Mouse (Mus musculus) forelimb bud, embryonic 11.5 days (tissue): Measurements from ENCODE around the gene Gm19935.

Experiments
- DNase-seq: peaks from one replicate; pipeline ENCODE4 v3.0.0-alpha.2; 2012; ENCODE audit warnings: low read depth, low spot score

Gm19935 gene

GRCm38 (mm10) chr8:90817293-90817692 is at the start of gene Gm19935:
Gm19935 (minus strand) TSS chr8:90817393.
- no peak for DNase-seq

GRCm38 (mm10) chr8:90862038-90862437 is 44.8 kb upstream of the Gm19935 start:
- DNase-seq, result peak; percentile 95

DNA sequence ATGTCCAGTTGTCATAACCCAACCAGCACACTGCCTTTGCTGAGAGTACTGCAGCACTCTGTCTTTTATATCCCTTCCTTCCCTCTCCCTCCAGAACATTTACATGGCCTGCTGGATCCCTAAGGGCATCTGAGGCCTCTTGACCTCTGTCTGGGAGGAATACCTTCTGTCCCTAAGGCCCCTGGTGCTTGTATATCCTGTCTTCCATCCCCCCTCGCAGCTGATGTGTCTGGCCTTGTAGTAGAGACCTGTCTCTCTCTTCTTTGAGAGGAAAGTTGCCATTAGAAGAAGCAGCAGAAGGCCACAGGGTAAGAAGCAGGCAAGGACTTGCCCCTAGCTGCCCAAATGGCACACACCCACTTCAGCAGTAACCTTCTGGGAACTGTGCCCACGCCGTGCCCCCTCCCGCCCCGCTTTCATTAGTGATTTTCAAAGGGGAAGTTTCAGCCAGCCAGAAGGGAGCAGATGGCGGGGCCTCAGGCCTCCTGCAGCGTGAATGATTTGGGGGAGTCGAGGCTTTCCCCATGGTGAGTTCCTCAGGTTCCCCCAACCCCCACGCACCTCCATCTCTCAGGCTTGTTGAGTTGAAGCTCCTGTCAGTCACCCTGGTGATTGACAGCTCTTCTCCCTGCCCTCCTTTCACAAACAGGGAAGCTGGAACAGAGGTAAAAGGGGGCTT is 44.2 kb upstream of the Gm19935 start:
- no peak for DNase-seq

GRCm38 (mm10) chr8:90858071-90858470 is 40.9 kb upstream of the Gm19935 start:
- no peak for DNase-seq

DNA sequence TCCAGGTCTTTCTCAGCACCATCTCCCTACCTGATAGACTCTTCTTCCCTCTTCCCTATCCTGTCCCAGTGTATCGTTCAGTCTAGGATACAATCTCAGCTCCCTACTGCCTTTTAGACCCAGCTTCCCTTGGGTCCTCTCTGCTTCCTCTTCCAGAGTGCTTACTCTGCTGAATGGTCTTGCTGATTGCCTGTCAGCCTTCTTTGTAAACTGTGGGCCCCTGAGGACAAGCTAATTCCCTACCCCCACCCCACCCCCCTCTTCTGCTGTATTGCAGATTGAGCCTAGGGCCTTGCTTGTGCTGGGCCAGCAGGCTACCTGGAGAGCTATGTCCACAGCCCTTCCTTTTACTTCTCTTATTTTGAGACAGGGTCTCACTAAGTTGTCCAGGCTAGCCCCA is 39.8 kb upstream of the Gm19935 start:
- DNase-seq, result no peak

GRCm38 (mm10) chr8:90856171-90856570 is 39.0 kb upstream of the Gm19935 start:
- DNase-seq, result no peak

DNA sequence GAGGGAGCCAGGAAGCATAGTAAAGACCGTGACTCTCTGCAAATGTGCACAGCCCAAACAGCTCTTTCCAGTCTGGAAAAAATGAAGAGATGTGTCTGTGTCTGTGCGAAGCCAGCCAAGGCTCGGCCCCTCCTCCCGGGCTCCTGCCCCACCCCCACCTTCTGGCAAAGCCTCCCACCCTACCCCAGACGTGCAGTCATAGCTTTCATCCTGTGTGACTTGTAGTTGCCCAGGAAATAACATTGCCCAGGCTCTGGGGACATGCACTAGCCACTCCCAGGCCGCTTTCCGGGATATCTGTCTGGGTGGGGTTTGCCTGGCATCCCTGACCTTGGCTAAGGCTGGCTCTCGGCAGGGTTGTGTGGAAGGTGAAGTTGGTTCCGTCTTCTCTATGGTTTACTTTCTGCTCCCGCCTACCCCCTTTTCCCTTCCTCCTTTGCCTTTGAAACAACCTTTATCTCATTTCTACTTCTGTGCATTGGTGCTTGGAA is 37.5 kb upstream of the Gm19935 start:
- DNase-seq, result no peak

DNA sequence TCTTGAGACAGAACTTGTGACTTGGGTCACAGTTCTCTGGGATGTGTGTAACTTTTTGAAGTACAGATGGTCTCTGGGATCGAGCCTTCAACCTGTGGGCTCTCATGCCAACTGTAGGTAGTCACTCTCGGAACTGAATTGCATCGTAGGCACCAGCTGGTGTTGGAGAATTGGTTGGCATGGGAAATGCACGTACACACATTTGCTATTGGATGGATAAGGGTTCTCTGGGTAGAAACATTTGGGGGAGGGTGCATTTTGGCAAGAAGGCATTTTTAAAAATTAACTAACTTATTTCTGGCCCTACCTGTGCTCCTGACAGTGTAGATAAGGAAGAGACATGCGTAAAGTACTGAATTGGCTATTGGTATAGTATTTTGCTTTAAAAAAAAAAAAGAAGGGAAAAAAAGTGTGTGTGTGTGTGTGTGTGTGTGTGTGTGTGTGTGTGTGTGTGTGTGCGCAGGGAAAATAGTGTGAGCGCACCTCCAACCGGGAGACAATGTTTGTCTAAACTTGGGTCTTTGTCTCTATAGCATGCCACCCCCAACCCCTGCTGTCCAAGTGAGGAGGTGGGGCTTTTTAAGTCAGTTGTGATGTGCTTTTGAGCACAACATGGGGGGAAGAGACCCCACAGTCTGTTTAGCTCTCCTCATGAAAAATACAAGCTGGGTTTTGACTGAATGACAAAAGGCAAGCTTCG is 36.9 kb upstream of the Gm19935 start:
- no peak for DNase-seq

- no peak for DNase-seq
Observed at GRCm38 (mm10) chr8:90851544-90851943, 34.4 kb upstream of the Gm19935 start.

DNA sequence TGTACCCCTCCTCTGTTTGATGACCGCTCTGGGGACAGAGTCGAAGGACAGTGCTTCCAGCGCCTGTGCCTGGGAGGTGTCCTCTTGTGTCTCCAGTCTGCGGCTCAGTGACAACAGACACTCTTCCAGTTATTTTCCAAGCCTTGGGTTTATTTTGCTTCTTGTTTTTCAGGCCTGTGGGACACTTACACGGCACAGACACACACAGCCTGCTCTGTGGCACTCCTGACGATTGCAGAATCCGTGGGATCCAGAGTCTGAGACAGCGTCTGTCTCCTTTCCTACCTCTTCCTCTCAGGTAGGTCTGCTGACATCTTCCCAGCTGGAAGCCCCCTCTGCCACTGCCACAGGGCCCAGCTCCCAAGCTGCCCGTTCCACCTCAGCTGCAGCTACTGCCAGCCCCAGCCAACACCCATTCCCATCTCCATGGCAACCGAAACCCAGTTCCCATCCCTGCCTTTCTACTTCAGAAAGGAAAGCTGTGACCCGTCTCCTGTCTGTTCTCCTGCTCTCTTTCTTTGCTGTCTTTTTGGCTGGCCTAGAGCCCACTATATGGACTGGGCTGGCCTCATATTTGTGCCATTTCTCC is 32.4 kb upstream of the Gm19935 start:
- no peak for DNase-seq

- no peak for DNase-seq
Observed at GRCm38 (mm10) chr8:90847980-90848379, 30.8 kb upstream of the Gm19935 start.

DNA sequence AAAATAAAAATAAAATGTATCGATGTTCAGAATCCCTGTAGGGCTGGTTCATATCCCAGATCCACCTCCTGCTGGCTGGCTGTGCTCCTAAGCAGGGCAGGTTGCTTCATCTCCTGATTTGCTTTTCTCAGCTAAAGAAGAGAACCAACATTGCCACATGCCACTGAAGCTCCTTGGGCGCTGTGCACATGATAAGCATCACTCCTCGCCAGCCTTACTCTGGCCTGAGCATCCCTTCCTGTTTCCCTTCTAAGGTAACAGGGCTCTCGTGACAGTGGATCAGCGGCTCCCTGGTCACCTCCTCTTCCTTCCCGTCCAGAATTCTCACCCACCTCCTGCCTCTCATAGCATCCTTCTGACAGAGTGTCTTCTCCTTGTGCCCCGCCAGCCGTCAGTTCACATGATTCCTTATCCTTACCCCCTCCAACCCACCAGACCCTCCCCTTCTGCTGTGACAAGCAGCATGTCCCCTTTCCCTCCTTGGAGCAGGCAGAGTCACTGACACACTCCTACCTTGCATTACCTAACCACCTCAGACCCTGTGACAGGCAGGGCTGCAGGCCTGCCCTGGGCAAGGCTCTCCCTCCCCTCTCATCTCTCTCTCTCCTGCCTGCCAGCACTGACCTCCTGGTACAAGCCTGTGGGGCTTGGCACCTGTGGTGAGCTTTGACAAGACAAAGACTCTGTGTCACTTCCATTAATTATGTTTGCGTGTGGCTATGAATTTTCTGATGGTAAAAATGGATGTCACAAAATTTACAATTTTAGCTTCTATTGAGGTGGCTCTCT is 27.2 kb upstream of the Gm19935 start:
- no peak for DNase-seq

DNA sequence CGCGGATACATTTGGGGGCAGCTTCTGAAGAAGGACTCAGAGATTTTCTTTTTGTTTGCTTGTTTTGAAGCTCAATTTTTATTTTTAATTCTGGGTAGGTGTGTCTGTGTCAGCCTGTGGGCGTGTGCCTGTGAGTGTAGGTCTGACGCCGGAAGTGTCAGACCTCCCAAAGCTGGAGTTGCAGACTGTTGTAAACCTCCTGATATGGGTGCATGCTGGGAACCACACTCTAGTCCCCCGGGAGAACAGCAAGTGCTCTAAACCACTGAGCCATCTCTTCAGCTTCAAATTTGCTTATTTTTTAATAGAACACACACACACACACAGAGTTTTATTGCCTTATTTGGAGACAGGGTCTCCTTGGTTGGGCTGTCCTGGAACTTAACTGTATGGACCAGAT is 25.9 kb upstream of the Gm19935 start:
- DNase-seq, result no peak

DNA sequence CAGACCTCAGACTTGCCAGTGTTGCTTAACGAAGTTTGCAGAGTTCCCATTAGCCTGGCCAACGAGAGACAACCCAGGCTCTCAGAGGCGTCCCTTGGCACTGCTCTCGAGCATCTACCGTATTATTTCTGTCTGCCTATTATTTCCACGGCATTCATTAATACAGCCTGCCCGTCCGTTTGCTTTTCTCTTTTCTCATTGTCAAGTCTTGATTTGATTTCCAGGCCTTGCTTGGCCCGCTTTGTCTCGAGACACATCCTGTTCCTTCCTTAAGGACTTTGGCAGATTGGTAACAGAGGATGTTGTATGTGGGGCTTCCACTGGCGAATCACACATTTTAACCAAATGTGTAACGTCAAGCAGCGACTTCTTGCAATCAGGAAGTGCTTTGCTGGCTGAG is 24.1 kb upstream of the Gm19935 start:
- DNase-seq, result no peak

DNA sequence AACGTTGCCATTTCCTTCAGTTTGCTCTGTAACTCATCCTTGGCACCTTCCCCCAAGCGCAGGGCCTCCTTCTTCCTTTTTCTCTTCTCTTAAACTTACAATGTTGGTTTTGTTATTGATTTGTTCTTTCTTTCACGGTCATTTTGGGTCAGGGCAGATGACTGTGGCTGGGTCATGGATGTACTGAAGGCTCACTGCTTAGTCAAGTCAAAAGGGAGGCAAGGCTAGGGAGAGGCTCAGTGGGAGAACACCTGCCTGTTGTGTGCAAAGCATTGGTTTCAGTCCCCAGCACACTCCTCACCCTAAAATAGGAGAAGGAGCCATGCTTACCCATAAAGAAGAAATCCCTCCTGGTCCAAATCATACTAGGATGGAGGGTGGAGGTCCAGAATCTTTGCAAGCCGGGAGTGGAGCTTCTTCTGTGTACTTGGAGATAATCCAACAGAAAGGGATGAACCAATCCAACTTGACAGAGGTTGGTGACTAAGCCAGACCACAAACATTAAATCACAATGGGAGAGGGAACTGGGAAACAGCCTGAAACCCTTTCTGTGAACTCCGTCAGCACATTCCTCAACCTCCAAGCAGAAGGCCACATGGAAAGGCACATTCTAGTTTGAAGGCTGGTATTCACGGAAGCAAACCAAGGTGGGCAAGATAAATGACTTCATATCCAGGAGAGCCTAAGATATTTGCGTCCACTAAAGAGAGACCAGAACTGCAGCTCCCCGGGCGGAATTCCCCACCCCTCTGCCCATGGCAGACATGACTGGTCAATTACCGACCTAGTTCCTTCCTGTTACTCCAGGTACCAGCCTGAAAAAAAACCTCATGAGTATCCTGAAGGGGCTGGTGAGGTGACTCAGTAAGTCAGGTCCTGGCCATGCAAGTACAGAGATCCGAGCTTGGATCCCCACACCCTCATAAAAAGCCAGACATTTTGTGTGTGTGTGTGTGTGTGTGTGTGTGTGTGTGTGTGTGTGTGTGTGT is 22.8 kb upstream of the Gm19935 start:
- DNase-seq, result no peak

- DNase-seq, result no peak
Observed at GRCm38 (mm10) chr8:90837440-90837839, 20.2 kb upstream of the Gm19935 start.

GRCm38 (mm10) chr8:90834321-90834672 is 17.1 kb upstream of the Gm19935 start:
- no peak for DNase-seq

- no peak for DNase-seq
Observed at GRCm38 (mm10) chr8:90833628-90834320, 16.6 kb upstream of the Gm19935 start.

DNA sequence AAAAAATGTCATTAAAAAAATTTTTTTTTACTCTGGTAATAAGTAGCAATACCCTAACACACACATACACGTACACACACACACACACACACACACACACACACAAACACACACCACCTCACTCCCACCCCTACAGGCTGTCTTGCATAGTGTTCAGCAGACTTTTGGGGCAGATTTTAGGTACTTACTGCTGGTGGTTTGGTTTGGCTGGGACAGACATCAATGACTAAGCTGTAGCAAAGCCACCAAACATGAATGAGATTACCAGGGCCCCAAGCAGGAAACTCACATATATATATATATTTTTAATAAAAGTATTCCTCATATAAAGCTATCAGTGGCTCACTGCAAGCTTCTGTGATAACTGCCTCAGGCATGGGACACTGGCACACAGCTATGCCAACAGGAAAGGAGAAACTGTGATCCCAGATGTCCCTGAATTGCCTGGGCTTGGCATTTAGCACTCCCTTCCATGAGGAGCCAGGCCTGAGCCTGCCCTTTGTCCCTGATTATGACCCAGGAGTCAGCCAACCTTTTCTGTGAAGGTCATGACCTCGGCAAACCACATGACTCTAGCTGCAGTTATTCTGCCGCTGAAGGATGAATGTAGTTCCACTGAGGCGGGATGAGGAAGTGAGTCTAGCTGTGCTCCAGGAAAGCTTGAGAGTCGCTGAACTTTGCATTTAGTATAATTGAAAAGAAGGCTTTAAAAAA is 15.5 kb upstream of the Gm19935 start:
- DNase-seq, result no peak

DNA sequence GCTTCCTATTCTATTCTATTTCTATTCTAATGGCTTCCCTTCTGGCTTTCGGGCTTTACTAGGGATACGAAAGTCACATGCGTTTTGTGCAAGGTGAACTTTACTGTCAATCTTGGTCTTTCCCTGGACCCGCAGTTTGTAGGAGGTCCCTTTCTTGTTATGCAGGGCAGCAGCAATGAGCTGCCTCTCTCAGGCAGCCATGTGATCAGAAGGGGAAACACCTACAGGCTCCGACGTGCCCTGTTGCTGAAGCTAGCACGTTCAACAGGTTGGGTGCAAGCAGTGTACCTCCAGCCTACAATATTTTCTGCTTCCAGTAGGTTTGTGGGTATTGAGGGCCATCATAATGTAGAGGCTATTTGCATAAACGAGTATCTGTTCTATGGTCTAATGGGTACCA is 13.8 kb upstream of the Gm19935 start:
- no peak for DNase-seq
